Mouse (Mus musculus) limb, embryonic 12.5 days (tissue): ENCODE results near the gene Mst1r. TPM values are rescaled to one million over a fixed set of nuclear protein-coding genes. Genes with fewer than 3 reads are reported as not detected.
A peak's percentile ranks its signal among the peaks of the same experiment; 100 is the strongest.

Source experiments
- ATAC-seq: fragments of 200-750 bp; cut with Nextera tagmentation; 2 replicates; pipeline ENCODE4 v1.8.0; 2017; ENCODE audit warnings: low read depth, moderate TSS enrichment; ENCODE audit not compliant: insufficient number of reproducible peaks, insufficient read depth, low FRiP score, low TSS enrichment
- H3K27ac ChIP-seq: fragments of 300-500 bp; sonication (generic); 2 replicates; pipeline ENCODE4 v1.5.1; 2016; ENCODE audit warnings: mild to moderate bottlenecking, moderate library complexity
- H3K27me3 ChIP-seq: fragments of 300-500 bp; sonication (generic); 2 replicates; pipeline ENCODE4 v1.6.1; 2016; ENCODE audit warnings: mild to moderate bottlenecking, moderate library complexity
- H3K36me3 ChIP-seq: fragments of 300-500 bp; sonication (generic); 2 replicates; pipeline ENCODE4 v1.6.1; 2016; ENCODE audit warnings: mild to moderate bottlenecking, moderate library complexity
- H3K4me1 ChIP-seq: fragments of 300-500 bp; sonication (generic); replicated peaks from 2 replicates; pipeline ENCODE4 v1.6.1; 2016
- H3K4me2 ChIP-seq: fragments of 300-500 bp; sonication (generic); 2 replicates; pipeline ENCODE4 v1.6.1; 2016; ENCODE audit warnings: mild to moderate bottlenecking, moderate library complexity
- H3K4me3 ChIP-seq: fragments of 300-500 bp; sonication (generic); replicated peaks from 2 replicates; pipeline ENCODE4 v1.5.1; 2016; ENCODE audit warnings: mild to moderate bottlenecking
- H3K9ac ChIP-seq: fragments of 300-500 bp; sonication (generic); replicated peaks from 2 replicates; pipeline ENCODE4 v1.6.1; 2016; ENCODE audit warnings: mild to moderate bottlenecking, moderate library complexity
- H3K9me3 ChIP-seq: fragments of 300-500 bp; sonication (generic); 2 replicates; pipeline ENCODE4 v1.6.1; 2016; ENCODE audit warnings: mild to moderate bottlenecking, moderate library complexity
- WGBS: fragments of 180-500 bp; shearing (Covaris S2); methylation state at CpG from one replicate; pipeline ENCODE4 v1.1.7; 2016; 5-methylcytosine and 5-hydroxymethylcytosine counted together
- polyA plus RNA-seq: library from polyadenylated mRNA; unstranded; fragments of >200 nt; fragmentation: Nextera tagmentation; extraction: Ambion mirVana; gene quantifications from 2 replicates; pipeline ENCODE4 v1.2.1, GENCODE M21; 2016

Gene Mst1r
- polyA plus RNA-seq, 1 experiment from 2014 or later = 2.5 TPM

- Histone ChIP-seq H3K9me3 (no peaks in the 10 kb centered on the region), H3K36me3 (no peaks in the 10 kb centered on the region), H3K27ac (no peak within 1 kb of the TSS), H3K4me3 (peak within 1 kb of the TSS; percentile 57), H3K4me1 (peaks cover 25% of the 10 kb centered on the region), H3K27me3 (peaks cover 33% of the 10 kb centered on the region), H3K9ac (peak within 1 kb of the TSS; percentile 69), H3K4me2 (peak within 1 kb of the TSS; percentile 93)
- ATAC-seq = no peak
- WGBS = 10% methylated on average over 3 of the region's 3 CpGs
These were observed 28.7 kb downstream of the Mst1r start, which contains the start of gene Camkv for GRCm38 (mm10) chr9:107935374-107935773. Camkv (plus strand) TSS chr9:107935674.

GRCm38 (mm10) chr9:107935790-107936214 lies 29.1 kb downstream of the Mst1r start:
- no peaks in the 10 kb centered on the region for H3K9me3 ChIP-seq
- H3K36me3 ChIP-seq = no peaks in the 10 kb centered on the region
- peaks cover 32% of the 10 kb centered on the region for H3K27me3 ChIP-seq
- H3K27ac ChIP-seq = no peak overlapping the region
- H3K9ac ChIP-seq = peak overlapping the region; percentile 69
- peaks cover 25% of the 10 kb centered on the region for H3K4me1 ChIP-seq
- WGBS = 2% methylated on average over 41 of the region's 41 CpGs
- 0 out of 2 replicates have a peak, but pooled peaks have one; percentile 11 for ATAC-seq
- peak overlapping the region; percentile 57 for H3K4me3 ChIP-seq
- H3K4me2 ChIP-seq = peak overlapping the region; percentile 93

GRCm38 (mm10) chr9:107936215-107936822 lies 29.6 kb downstream of the Mst1r start:
- Histone ChIP-seq H3K27ac (no peak overlapping the region), H3K9me3 (no peaks in the 10 kb centered on the region), H3K9ac (peak overlapping the region; percentile 69), H3K36me3 (no peaks in the 10 kb centered on the region), H3K27me3 (peaks cover 30% of the 10 kb centered on the region), H3K4me2 (peak overlapping the region; percentile 93), H3K4me1 (peaks cover 25% of the 10 kb centered on the region), H3K4me3 (peak overlapping the region; percentile 57)
- peak; percentile 40; the same call in 1 of the 2 replicates for ATAC-seq
- under 1% methylated on average over 29 of the region's 29 CpGs for WGBS

- H3K27me3 ChIP-seq = peaks cover 30% of the 10 kb centered on the region
- peak overlapping the region; percentile 93 for H3K4me2 ChIP-seq
- no peak overlapping the region for H3K27ac ChIP-seq
- 11% methylated on average over 3 of the region's 3 CpGs for WGBS
- peak overlapping the region; percentile 69; the same call in 1 of the 2 replicates for H3K9ac ChIP-seq
- peak overlapping the region; percentile 57 for H3K4me3 ChIP-seq
- H3K36me3 ChIP-seq = no peaks in the 10 kb centered on the region
- peaks cover 25% of the 10 kb centered on the region for H3K4me1 ChIP-seq
- no peak for ATAC-seq
- no peaks in the 10 kb centered on the region for H3K9me3 ChIP-seq
These were observed 30.2 kb downstream of the Mst1r start for GRCm38 (mm10) chr9:107936831-107937230.

GRCm38 (mm10) chr9:107947241-107948194 lies 40.8 kb downstream of the Mst1r start:
- H3K9ac ChIP-seq = no peak overlapping the region
- peaks cover 8% of the 10 kb centered on the region; the same call in 1 of the 2 replicates for H3K36me3 ChIP-seq
- H3K27me3 ChIP-seq = no peaks in the 10 kb centered on the region
- no peak overlapping the region for H3K4me3 ChIP-seq
- 89% methylated on average over 31 of the region's 31 CpGs for WGBS
- H3K4me2 ChIP-seq = no peak overlapping the region
- ATAC-seq = no peak
- no peaks in the 10 kb centered on the region for H3K9me3 ChIP-seq
- no peak overlapping the region for H3K27ac ChIP-seq
- H3K4me1 ChIP-seq = peaks cover 10% of the 10 kb centered on the region

- Histone ChIP-seq H3K27me3 (no peaks in the 10 kb centered on the region), H3K27ac (no peak overlapping the region), H3K4me3 (no peak overlapping the region), H3K9ac (no peak overlapping the region), H3K4me2 (no peak overlapping the region), H3K9me3 (no peaks in the 10 kb centered on the region), H3K36me3 (peaks cover 8% of the 10 kb centered on the region; the same call in 1 of the 2 replicates), H3K4me1 (peaks cover 10% of the 10 kb centered on the region)
- ATAC-seq = no peak
- 85% methylated on average over 13 of the region's 13 CpGs for WGBS
These were observed 42.7 kb downstream of the Mst1r start for GRCm38 (mm10) chr9:107949184-107949921.

GRCm38 (mm10) chr9:107949922-107950235 lies 43.2 kb downstream of the Mst1r start, which contains the start of gene Traip:
Traip (plus strand) TSS chr9:107950136.
- Histone ChIP-seq H3K9ac (peak within 1 kb of the TSS; percentile 66), H3K4me3 (peak within 1 kb of the TSS; percentile 69), H3K36me3 (peaks cover 8% of the 10 kb centered on the region; the same call in 1 of the 2 replicates), H3K4me2 (peak within 1 kb of the TSS; percentile 86), H3K27me3 (no peaks in the 10 kb centered on the region), H3K4me1 (peaks cover 10% of the 10 kb centered on the region), H3K9me3 (no peaks in the 10 kb centered on the region), H3K27ac (peak within 1 kb of the TSS; percentile 80)
- ATAC-seq = no peak
- 91% methylated on average over 10 of the region's 10 CpGs for WGBS

GRCm38 (mm10) chr9:107950460-107951355 lies 44.0 kb downstream of the Mst1r start:
- Histone ChIP-seq H3K27ac (peak overlapping the region; percentile 80), H3K4me2 (peak overlapping the region; percentile 86), H3K27me3 (no peaks in the 10 kb centered on the region), H3K4me3 (peak overlapping the region; percentile 69), H3K36me3 (peaks cover 11% of the 10 kb centered on the region; the same call in 1 of the 2 replicates), H3K9me3 (no peaks in the 10 kb centered on the region), H3K4me1 (peaks cover 10% of the 10 kb centered on the region), H3K9ac (peak overlapping the region; percentile 66)
- peak; percentile 82 for ATAC-seq
- 10% methylated on average over 45 of the region's 45 CpGs for WGBS

GRCm38 (mm10) chr9:107955613-107956289 lies 49.1 kb downstream of the Mst1r start:
- H3K4me2 ChIP-seq = no peak overlapping the region
- ATAC-seq = no peak
- H3K9me3 ChIP-seq = no peaks in the 10 kb centered on the region
- peaks cover 54% of the 10 kb centered on the region for H3K36me3 ChIP-seq
- H3K27me3 ChIP-seq = no peaks in the 10 kb centered on the region
- no peak overlapping the region for H3K9ac ChIP-seq
- H3K4me3 ChIP-seq = no peak overlapping the region
- H3K27ac ChIP-seq = no peak overlapping the region
- peaks cover 10% of the 10 kb centered on the region for H3K4me1 ChIP-seq
- WGBS = 78% methylated on average over 6 of the region's 6 CpGs

- H3K4me1 ChIP-seq = no peaks in the 10 kb centered on the region
- peaks cover 67% of the 10 kb centered on the region for H3K36me3 ChIP-seq
- H3K27me3 ChIP-seq = no peaks in the 10 kb centered on the region
- no peak overlapping the region for H3K4me2 ChIP-seq
- H3K27ac ChIP-seq = no peak overlapping the region
- WGBS = 69% methylated on average over 6 of the region's 6 CpGs
- H3K9ac ChIP-seq = no peak overlapping the region
- no peaks in the 10 kb centered on the region for H3K9me3 ChIP-seq
- H3K4me3 ChIP-seq = no peak overlapping the region
- ATAC-seq = no peak
These were observed 50.5 kb downstream of the Mst1r start for GRCm38 (mm10) chr9:107957141-107957540.
